Comparison of ENCODE assay signal across 25 mouse cellular contexts in the genomic region with DNA sequence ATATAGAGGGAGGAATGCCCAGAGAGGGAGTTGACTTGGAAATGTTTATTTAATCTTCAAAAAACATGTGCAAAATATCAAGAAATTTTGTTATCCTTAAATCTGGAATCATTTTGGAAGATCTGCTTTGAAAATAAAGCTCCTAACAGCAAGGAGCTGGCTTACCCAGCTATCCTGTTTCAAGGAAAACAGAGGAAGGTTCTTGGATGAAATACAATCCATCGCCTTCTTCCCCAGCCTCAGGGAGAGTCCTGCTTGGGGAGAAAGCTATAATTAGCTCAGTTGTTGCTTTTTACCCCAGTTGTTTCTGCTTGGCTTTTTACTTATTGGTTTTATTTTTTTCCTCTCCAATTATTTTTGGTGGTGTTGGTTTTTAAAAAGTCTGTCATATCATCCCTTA.
DNase-seq lines count a peak whose midpoint lies in the region; ATAC-seq and TF ChIP-seq lines count a peak whose summit lies in the region.
"Had no signal": no experiment of that assay in that cellular context is flagged by ENCODE, and none has a peak within 500 bp of the region (broad histone marks: within the 10 kb centered on the region; RNA-seq: fewer than 3 reads in every experiment).

No protein-coding gene starts in this region.

- 26% methylated on average over 1 of the region's 1 CpGs for WGBS in kidney, postnatal 0 days
- 26% methylated on average over 1 of the region's 1 CpGs for WGBS in embryonic facial prominence, embryonic 11.5 days
- 67% methylated on average over 1 of the region's 1 CpGs for WGBS in midbrain, embryonic 10.5 days
- WGBS in lung, postnatal 0 days: 65% methylated on average over 1 of the region's 1 CpGs

- H3K4me2 ChIP-seq in kidney, postnatal 0 days (ENCODE audit: low read length): no peak overlapping the region
- H3K4me2 ChIP-seq in embryonic facial prominence, embryonic 11.5 days (ENCODE audit: low read depth, low read length): no peak overlapping the region
- H3K4me2 ChIP-seq in lung, postnatal 0 days (replicated peaks; ENCODE audit: low read depth, low read length): no peak overlapping the region
- H3K4me2 ChIP-seq: heart, embryonic 15.5 days; limb, embryonic 13.5 days; liver, embryonic 12.5 days; stomach, embryonic 15.5 days had no signal

- TF ChIP-seq CTCF in kidney, postnatal 0 days (IDR thresholded peaks at IDR 0.05; ENCODE audit: low read depth): no peak
- TF ChIP-seq CTCF in lung, postnatal 0 days (IDR thresholded peaks at IDR 0.05): no peak

- no peak for ATAC-seq in kidney, postnatal 0 days (replicated peaks; ENCODE audit: low FRiP score, low read depth)
- ATAC-seq in embryonic facial prominence, embryonic 11.5 days (replicated peaks; ENCODE audit: insufficient number of reproducible peaks, low FRiP score, low TSS enrichment, low read depth): no peak
- ATAC-seq in lung, postnatal 0 days: no peak
- ATAC-seq: forebrain, embryonic 14.5 days; hindbrain, embryonic 16.5 days; liver, embryonic 12.5 days; liver, postnatal 0 days had no signal

- no peak overlapping the region for H3K4me3 ChIP-seq in kidney, postnatal 0 days (replicated peaks; ENCODE audit: low read depth, low read length)
- H3K4me3 ChIP-seq in embryonic facial prominence, embryonic 11.5 days (ENCODE audit: low read depth, low read length): no peak overlapping the region
- no peak overlapping the region for H3K4me3 ChIP-seq in midbrain, embryonic 10.5 days
- H3K4me3 ChIP-seq in lung, postnatal 0 days (ENCODE audit: low read depth, low read length): no peak overlapping the region
- H3K4me3 ChIP-seq: heart, embryonic 10.5 days; heart, embryonic 15.5 days; limb, embryonic 13.5 days; liver, embryonic 12.5 days; megakaryocyte, embryonic 14.5 days; stomach, embryonic 15.5 days had no signal

- no peaks in the 10 kb centered on the region for H3K27me3 ChIP-seq in kidney, postnatal 0 days (ENCODE audit: insufficient read depth, low read length)
- H3K27me3 ChIP-seq in embryonic facial prominence, embryonic 11.5 days (ENCODE audit: control insufficient read depth, insufficient read depth, low read length): no peaks in the 10 kb centered on the region
- H3K27me3 ChIP-seq in midbrain, embryonic 10.5 days (ENCODE audit: low read depth, poor library complexity, severe bottlenecking): no peaks in the 10 kb centered on the region
- H3K27me3 ChIP-seq in lung, postnatal 0 days (replicated peaks; ENCODE audit: insufficient read depth, low read length): no peaks in the 10 kb centered on the region
- H3K27me3 ChIP-seq: CH12.LX; heart, embryonic 15.5 days; limb, embryonic 13.5 days; liver, embryonic 12.5 days; megakaryocyte, embryonic 14.5 days; stomach, embryonic 15.5 days had no signal

- no peak overlapping the region for H3K27ac ChIP-seq in kidney, postnatal 0 days
- no peak overlapping the region for H3K27ac ChIP-seq in embryonic facial prominence, embryonic 11.5 days (replicated peaks; ENCODE audit: low read depth, low read length)
- no peak overlapping the region for H3K27ac ChIP-seq in midbrain, embryonic 10.5 days (replicated peaks)
- no peak overlapping the region for H3K27ac ChIP-seq in lung, postnatal 0 days (ENCODE audit: low read length)
- H3K27ac ChIP-seq: heart, embryonic 10.5 days; heart, embryonic 15.5 days; limb, embryonic 13.5 days; liver, embryonic 12.5 days; stomach, embryonic 15.5 days had no signal

- peak; percentile 64 for DNase-seq in kidney, postnatal 0 days (ENCODE audit: low spot score)
- DNase-seq in kidney, adult 8-10 months: no peak
- DNase-seq in embryo, embryonic 10.5 days (ENCODE audit: low spot score): peak; percentile 54
- DNase-seq in embryonic facial prominence, embryonic 11.5 days (ENCODE audit: low spot score): peak; percentile 80
- DNase-seq in midbrain, embryonic 10.5 days (ENCODE audit: low spot score): no peak
- no peak for DNase-seq in lung, postnatal 0 days (ENCODE audit: low spot score)
- DNase-seq: adrenal gland, postnatal 10 days; B cell, adult 2 months; cerebellum, adult 2 months; cerebellum, postnatal 14 days; gastrocnemius, postnatal 14 days; heart, adult 11 months; kidney, adult 18-20 months; liver, postnatal 0 days; lung, postnatal 4 days; midbrain, embryonic 14.5 days had no signal

- H3K4me1 ChIP-seq in kidney, postnatal 0 days (replicated peaks; ENCODE audit: insufficient read depth, low read length): no peaks in the 10 kb centered on the region
- H3K4me1 ChIP-seq in embryonic facial prominence, embryonic 11.5 days (ENCODE audit: control insufficient read depth, insufficient read depth, low read length): no peaks in the 10 kb centered on the region; the same call in 1 of the 2 replicates
- H3K4me1 ChIP-seq in midbrain, embryonic 10.5 days: no peaks in the 10 kb centered on the region; the same call in 1 of the 2 replicates
- no peaks in the 10 kb centered on the region for H3K4me1 ChIP-seq in lung, postnatal 0 days (ENCODE audit: insufficient read depth, low read depth, low read length)
- H3K4me1 ChIP-seq: heart, embryonic 15.5 days; limb, embryonic 13.5 days; liver, embryonic 12.5 days; megakaryocyte, embryonic 14.5 days; stomach, embryonic 15.5 days had no signal

- no peaks in the 10 kb centered on the region for H3K36me3 ChIP-seq in kidney, postnatal 0 days (ENCODE audit: insufficient read depth, low read length)
- H3K36me3 ChIP-seq in embryonic facial prominence, embryonic 11.5 days (replicated peaks; ENCODE audit: control insufficient read depth, insufficient read depth, low read depth, low read length): no peaks in the 10 kb centered on the region
- no peaks in the 10 kb centered on the region for H3K36me3 ChIP-seq in midbrain, embryonic 10.5 days
- no peaks in the 10 kb centered on the region for H3K36me3 ChIP-seq in lung, postnatal 0 days (ENCODE audit: insufficient read depth, low read length)
- H3K36me3 ChIP-seq: heart, embryonic 10.5 days; heart, embryonic 15.5 days; limb, embryonic 13.5 days; liver, embryonic 12.5 days; stomach, embryonic 15.5 days had no signal

- TF ChIP-seq EP300 in lung, postnatal 0 days (IDR thresholded peaks at IDR 0.05): no peak

- H3K9me3 ChIP-seq in kidney, postnatal 0 days (replicated peaks; ENCODE audit: low read length): no peaks in the 10 kb centered on the region
- H3K9me3 ChIP-seq in embryonic facial prominence, embryonic 11.5 days (replicated peaks; ENCODE audit: control insufficient read depth, low read length): no peaks in the 10 kb centered on the region
- no peaks in the 10 kb centered on the region for H3K9me3 ChIP-seq in midbrain, embryonic 10.5 days (replicated peaks)
- H3K9me3 ChIP-seq in lung, postnatal 0 days (ENCODE audit: low read length): no peaks in the 10 kb centered on the region
- H3K9me3 ChIP-seq: heart, embryonic 10.5 days; heart, embryonic 15.5 days; limb, embryonic 13.5 days; liver, embryonic 12.5 days; stomach, embryonic 15.5 days had no signal

- H3K9ac ChIP-seq in kidney, postnatal 0 days (ENCODE audit: low read depth, low read length): no peak overlapping the region
- H3K9ac ChIP-seq in embryonic facial prominence, embryonic 11.5 days (replicated peaks; ENCODE audit: low read length): no peak overlapping the region
- H3K9ac ChIP-seq in lung, postnatal 0 days (replicated peaks; ENCODE audit: low read depth): no peak overlapping the region
- H3K9ac ChIP-seq: heart, embryonic 15.5 days; limb, embryonic 13.5 days; liver, embryonic 12.5 days; liver, postnatal 0 days; stomach, embryonic 15.5 days had no signal

Comparison
In these comparisons a context has a peak if more than half of its experiments do, and no peak if none do; other contexts are left out.
1. DNase-seq: peak in kidney, postnatal 0 days (single experiment), embryo, embryonic 10.5 days (single experiment) and embryonic facial prominence, embryonic 11.5 days (single experiment); none in kidney, adult 8-10 months (0 of 2), midbrain, embryonic 10.5 days (single experiment) and lung, postnatal 0 days (single experiment).